Mouse (Mus musculus): ENCODE data around the gene Hoxa7.

Gene Hoxa7

DNA sequence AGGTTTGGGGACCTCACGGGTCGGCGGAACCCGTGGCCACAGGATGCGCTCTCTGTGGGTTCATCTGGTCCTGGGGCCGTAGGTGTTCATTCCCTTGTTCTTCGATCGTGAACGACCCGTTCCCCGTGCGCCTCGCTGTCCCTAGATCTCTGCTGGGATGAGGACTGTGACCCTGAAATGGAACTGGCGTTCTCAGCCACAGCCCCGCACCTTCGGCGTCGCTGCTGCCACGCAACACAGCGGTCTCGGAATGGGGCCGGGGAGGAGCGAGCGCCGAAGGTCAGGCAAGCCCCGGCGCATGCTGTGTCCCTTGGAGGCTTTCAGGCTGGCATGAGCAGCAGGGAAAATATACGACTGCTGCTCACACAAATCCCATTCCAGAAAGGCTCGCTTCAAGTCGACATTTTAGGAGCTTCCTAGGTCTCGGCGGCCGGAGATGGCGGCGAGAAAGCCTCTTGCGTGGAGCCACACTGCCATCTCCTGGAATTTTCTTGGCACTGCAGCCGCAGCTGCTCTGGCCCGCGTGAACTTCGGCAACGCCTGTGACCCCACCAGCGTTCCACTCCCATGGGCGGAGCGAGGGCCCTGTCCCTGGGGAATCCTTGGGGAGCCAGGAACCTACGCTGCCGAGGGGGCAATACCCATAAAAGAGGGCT lies at the start of gene Hoxa7:
Gene Hoxa7, minus strand, starts transcription at position 518 of the 656 bp plus-strand sequence.
- peak; percentile 32 to 74 for DNase-seq (ENCODE audit: low spot score in 2 of 2)

- DNase-seq (ENCODE audit: low spot score in 2 of 2): peak in 1 of 2 experiments; percentile 46
Measured at GRCm38 (mm10) chr6:52270494-52271480, 49.1 kb upstream of the Hoxa7 start.

DNA sequence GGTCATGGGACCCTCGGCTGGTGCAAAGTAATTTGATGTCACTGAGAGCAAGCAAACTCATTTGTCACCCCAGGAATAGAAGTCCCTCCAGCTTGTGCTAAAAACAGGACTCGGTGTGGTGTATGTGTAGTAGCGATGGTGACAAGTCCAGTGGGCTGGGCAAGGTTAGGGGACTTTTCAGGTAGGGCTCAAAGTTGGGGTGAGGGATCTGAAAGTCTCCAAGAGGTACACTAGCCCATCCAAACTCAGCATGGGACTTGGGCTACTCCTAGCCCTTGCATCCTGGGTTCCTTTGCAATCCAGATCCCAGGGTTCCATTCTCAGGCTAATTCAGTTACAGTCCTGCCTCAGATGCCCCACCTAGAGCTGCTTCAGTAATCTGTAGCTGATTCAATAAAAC lies 47.1 kb upstream of the Hoxa7 start:
- no peak for DNase-seq (ENCODE audit: low spot score in 2 of 2)

DNA sequence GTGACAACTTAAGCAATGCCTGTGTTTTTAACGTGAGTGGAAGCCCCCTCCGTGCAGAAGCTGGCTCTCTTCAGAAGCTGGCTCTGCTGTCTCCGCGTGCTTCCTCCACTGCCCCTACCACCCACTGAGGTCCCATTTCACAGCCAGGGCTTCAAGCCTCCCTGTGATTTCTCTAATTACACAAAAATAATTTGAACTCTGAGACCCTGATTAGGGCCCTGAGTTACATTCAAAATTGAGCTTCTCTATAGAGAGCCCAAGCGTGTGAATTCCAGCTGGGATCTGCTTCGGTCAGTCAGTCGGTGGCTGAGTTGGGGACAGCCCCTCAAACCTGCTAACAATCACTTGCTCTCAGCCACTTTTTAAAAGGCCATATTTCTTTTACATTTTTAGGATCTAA lies 46.7 kb upstream of the Hoxa7 start:
- DNase-seq (ENCODE audit: low spot score in 2 of 2): no peak

GRCm38 (mm10) chr6:52267691-52268090 lies 46.0 kb upstream of the Hoxa7 start:
- DNase-seq (ENCODE audit: low spot score in 2 of 2): no peak

- no peak for DNase-seq (ENCODE audit: low spot score in 2 of 2)
Measured at GRCm38 (mm10) chr6:52267221-52267620, 45.6 kb upstream of the Hoxa7 start.

GRCm38 (mm10) chr6:52266666-52266985 lies 45.0 kb upstream of the Hoxa7 start:
- DNase-seq (ENCODE audit: low spot score in 2 of 2): no peak

- no peak for DNase-seq (ENCODE audit: low spot score in 2 of 2)
Measured at GRCm38 (mm10) chr6:52265913-52266665, 44.4 kb upstream of the Hoxa7 start.

DNA sequence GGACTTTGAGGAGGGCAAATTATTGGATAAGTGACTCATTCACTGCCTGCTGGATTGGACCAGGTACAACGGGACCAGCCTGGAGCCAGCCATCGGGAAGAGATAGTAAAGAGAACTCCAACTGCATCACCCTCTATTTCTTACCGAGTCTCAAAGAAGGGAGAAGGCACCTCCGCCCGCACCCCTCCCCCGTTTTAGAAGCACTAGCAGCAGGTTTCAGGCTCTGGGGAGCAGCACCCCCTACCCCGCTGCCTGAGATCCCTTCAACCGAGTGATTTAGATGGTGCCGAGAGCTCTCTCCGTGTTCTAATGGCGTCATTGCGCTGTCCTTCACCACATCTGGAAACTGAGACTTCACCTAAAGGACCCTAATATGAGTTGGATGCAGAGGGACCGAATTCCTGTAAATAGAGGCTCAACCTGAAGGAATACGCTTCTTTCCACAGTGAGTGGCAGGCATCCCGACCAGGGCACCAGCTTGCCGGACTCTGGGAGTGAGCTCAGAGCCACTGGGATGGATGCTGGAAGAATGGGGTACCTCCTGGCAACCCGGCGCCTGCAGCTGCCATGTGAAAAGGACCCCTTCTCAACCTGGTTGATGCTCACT lies 43.8 kb upstream of the Hoxa7 start:
- no peak for DNase-seq (ENCODE audit: low spot score in 2 of 2)

- DNase-seq (ENCODE audit: low spot score in 2 of 2): no peak
Measured at GRCm38 (mm10) chr6:52264106-52264790, 42.6 kb upstream of the Hoxa7 start.

DNA sequence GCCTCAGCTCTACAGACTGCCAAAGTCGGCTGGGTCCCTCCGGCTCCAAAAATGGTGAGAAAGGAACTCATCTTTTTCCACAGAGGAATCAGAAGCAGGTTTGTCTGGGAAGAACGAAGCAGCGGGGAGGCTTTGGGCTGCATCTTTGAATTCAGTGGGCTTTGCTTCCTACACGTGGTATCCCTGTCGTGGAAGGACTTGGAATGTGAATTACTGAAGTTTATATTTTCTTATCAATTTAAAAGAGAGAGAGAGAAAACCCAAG lies 41.6 kb upstream of the Hoxa7 start:
- no peak for DNase-seq (ENCODE audit: low spot score in 2 of 2)

DNA sequence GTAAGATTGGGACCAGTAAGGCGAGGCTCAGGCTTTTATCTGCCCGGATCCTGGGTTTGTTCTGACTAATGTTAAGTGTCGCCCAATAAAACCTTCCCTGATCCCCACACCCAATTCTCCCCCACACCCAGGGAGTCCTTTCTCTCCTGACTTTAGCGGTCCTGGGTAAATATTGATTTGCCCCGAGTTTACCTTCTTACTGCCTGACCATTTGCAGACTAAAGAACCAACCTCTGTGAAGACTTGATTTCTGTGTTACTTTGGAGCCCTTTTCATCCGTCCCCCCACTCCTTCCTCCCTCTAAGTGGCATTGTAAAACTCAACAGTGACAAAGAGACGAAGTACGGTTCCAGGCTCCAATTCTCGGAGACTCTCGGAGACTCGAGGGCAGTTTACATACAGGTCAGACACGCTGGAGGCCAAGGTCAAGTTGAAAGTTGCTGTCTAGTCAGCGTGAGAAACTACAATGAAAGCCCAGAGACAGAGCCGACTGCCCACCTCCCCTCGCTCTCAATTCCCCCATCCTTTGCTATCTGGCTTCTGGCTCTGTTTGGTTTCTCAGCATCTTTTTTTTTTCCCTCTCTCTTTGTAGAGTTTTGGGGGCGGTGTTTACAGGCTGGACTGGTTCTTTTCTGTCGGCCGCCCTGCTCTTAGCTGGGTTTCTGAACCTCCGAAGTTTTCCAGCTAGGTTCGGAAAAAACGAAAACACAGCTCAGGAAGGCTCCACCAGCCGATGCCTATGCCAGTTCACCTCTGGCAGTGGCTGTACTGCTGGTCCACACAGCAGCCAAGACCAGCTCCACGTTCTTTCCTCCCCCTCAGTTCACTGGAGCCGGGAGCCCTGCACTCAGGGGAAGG lies 41.0 kb upstream of the Hoxa7 start:
- DNase-seq (ENCODE audit: low spot score in 2 of 2): no peak

- DNase-seq (ENCODE audit: low spot score in 2 of 2): no peak
Measured at GRCm38 (mm10) chr6:52261751-52262462, 40.3 kb upstream of the Hoxa7 start.

- no peak for DNase-seq (ENCODE audit: low spot score in 2 of 2)
Measured at GRCm38 (mm10) chr6:52260654-52261575, 39.3 kb upstream of the Hoxa7 start, which contains the start of gene Hoxa13. Gene Hoxa13 (minus strand): TSS chr6:52260880.

DNA sequence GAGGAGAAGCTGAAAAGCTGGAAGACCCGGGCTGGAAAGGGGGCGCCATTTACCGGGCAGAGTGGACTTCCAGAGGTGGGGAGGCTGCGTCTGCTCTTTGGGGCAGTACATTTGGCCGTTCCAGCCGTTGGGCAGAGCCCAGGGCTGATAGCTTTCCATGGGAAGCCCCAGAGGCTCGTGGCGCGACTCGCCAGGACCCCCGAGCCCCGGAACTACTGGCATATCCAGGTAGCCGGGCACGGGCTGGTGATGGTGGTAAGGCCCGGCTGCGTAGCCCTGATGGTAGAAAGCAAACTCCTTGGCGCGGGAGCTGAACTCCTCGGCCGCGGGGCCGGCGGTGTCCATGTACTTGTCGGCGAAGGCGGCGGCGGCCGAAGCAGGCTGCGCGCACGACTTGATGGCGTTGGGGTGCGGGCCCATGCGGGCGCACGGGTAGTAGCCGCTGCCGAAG lies 38.2 kb upstream of the Hoxa7 start:
- DNase-seq (ENCODE audit: low spot score in 2 of 2): no peak

DNA sequence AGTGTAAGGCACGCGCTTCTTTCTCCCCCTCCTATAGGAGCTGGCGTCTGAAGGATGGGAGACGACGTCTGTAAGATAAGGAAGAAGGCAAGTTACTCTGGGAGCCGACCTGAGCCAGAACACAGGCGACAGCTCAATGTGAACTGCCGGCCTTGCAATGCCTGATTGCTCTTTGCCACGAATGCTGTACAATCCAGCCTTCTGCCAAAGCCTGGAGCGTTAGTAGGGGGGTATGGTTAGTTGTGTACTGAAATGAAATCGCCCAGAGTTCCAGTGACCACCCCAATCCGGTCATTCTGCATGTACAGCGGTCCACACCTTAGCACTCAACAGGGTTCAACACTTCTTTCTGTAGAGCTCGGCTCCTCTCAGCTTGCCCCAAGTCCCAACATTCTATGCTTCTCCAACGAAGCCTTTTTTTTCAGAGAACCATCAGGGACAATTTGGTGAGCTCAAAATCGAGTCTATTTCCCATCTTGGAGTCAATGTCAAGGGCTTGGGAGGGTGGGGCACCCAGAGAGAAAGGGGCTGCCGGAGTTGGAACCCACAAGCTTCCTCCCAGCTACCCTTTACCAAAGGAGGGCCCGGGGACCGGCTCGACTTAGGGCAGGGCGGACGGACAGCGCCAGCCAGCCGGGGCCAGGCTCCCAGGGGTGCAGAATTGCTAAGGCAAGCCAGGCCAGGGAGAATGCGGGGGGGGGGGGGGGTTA lies 37.6 kb upstream of the Hoxa7 start:
- DNase-seq (ENCODE audit: low spot score in 2 of 2): no peak

DNA sequence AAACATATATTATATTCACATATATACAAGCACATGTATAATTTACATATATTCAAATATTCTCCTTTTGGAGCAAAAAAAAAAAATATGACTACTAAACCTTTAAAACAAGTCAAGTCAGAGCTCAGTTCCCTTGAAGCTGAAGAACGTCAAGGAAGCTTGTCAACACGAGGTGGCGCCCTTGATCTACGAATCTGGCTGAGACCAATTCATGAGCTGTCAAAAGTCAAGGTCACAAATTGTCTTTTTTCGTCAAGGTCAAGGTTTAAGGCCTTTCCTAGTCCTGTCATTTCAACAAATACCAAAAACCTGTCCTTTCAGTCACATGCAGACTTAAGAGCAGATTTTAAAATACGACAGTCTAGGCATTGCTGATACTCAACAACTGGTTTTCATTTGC lies 35.3 kb upstream of the Hoxa7 start:
- peak in 1 of 2 experiments; percentile 57 for DNase-seq (ENCODE audit: low spot score in 2 of 2)

All from frontal cortex, postnatal 10 days (tissue).